Mouse (Mus musculus): ENCODE data around the gene Swap70. TPM values are rescaled to one million over a fixed set of nuclear protein-coding genes. Genes with fewer than 3 reads are reported as not detected.
"Not testable (repeated sequence)": the region's sequence is repeated elsewhere in the genome, so short reads cannot be mapped to it uniquely, and the experiment has no call there.

The Swap70 gene
- polyA plus RNA-seq, 1 experiment from 2014 or later: 9.9 TPM

GRCm38 (mm10) chr7:110229967-110230366, 8.5 kb downstream of the Swap70 start:
- no peak for ATAC-seq
- Histone ChIP-seq H3K27ac (ENCODE audit: low read length) (no peak overlapping the region), H3K36me3 (ENCODE audit: control insufficient read depth, insufficient read depth, low read length) (no peaks in the 10 kb centered on the region), H3K9me3 (replicated peaks; ENCODE audit: control insufficient read depth, low read length, poor library complexity, severe bottlenecking) (no peaks in the 10 kb centered on the region), H3K9ac (ENCODE audit: low read depth, low read length) (no peak overlapping the region), H3K4me3 (ENCODE audit: low read depth, low read length) (no peak overlapping the region), H3K27me3 (ENCODE audit: control insufficient read depth, insufficient read depth, low read depth, low read length) (no peaks in the 10 kb centered on the region), H3K4me2 (ENCODE audit: low read length) (no peak overlapping the region), H3K4me1 (ENCODE audit: control insufficient read depth, insufficient read depth, low read length) (no peaks in the 10 kb centered on the region)
- WGBS: 80% methylated on average over 6 of the region's 6 CpGs

- not testable (repeated sequence) for H3K4me3 ChIP-seq (ENCODE audit: low read depth, low read length); H3K36me3 ChIP-seq (ENCODE audit: control insufficient read depth, insufficient read depth, low read length); H3K4me2 ChIP-seq (ENCODE audit: low read length); H3K9ac ChIP-seq (ENCODE audit: low read depth, low read length); H3K27ac ChIP-seq (ENCODE audit: low read length); H3K27me3 ChIP-seq (ENCODE audit: control insufficient read depth, insufficient read depth, low read depth, low read length); H3K4me1 ChIP-seq (ENCODE audit: control insufficient read depth, insufficient read depth, low read length); ATAC-seq; H3K9me3 ChIP-seq (replicated peaks; ENCODE audit: control insufficient read depth, low read length, poor library complexity, severe bottlenecking)
- 98% methylated on average over 9 of the region's 10 CpGs for WGBS
These were observed 9.6 kb downstream of the Swap70 start for GRCm38 (mm10) chr7:110231127-110231526.

- no peak overlapping the region for H3K9ac ChIP-seq (ENCODE audit: low read depth, low read length)
- ATAC-seq: no peak
- 79% methylated on average over 4 of the region's 4 CpGs for WGBS
These were observed 14.6 kb downstream of the Swap70 start for GRCm38 (mm10) chr7:110236085-110236484.

GRCm38 (mm10) chr7:110237451-110237836, 15.9 kb downstream of the Swap70 start:
- no peak for ATAC-seq
- Histone ChIP-seq H3K4me3 (ENCODE audit: low read depth, low read length) (no peak overlapping the region), H3K36me3 (ENCODE audit: control insufficient read depth, insufficient read depth, low read length) (no peaks in the 10 kb centered on the region), H3K27ac (ENCODE audit: low read length) (no peak overlapping the region), H3K27me3 (ENCODE audit: control insufficient read depth, insufficient read depth, low read depth, low read length) (no peaks in the 10 kb centered on the region), H3K4me2 (ENCODE audit: low read length) (no peak overlapping the region), H3K4me1 (ENCODE audit: control insufficient read depth, insufficient read depth, low read length) (0 out of 2 replicates have a peak, but pooled peaks cover 2% of the 10 kb centered on the region), H3K9ac (ENCODE audit: low read depth, low read length) (no peak overlapping the region), H3K9me3 (replicated peaks; ENCODE audit: control insufficient read depth, low read length, poor library complexity, severe bottlenecking) (no peaks in the 10 kb centered on the region)
- 22% methylated on average over 3 of the region's 3 CpGs for WGBS

More at GRCm38 (mm10) chr7:110236085-110236484, 14.6 kb downstream of the Swap70 start:
- H3K27me3 ChIP-seq (ENCODE audit: control insufficient read depth, insufficient read depth, low read depth, low read length): no peaks in the 10 kb centered on the region
- H3K4me2 ChIP-seq (ENCODE audit: low read length): no peak overlapping the region
- H3K27ac ChIP-seq (ENCODE audit: low read length): no peak overlapping the region
- H3K36me3 ChIP-seq (ENCODE audit: control insufficient read depth, insufficient read depth, low read length): no peaks in the 10 kb centered on the region
- 0 out of 2 replicates have a peak, but pooled peaks cover 2% of the 10 kb centered on the region for H3K4me1 ChIP-seq (ENCODE audit: control insufficient read depth, insufficient read depth, low read length)
- no peak overlapping the region for H3K4me3 ChIP-seq (ENCODE audit: low read depth, low read length)
- no peaks in the 10 kb centered on the region for H3K9me3 ChIP-seq (replicated peaks; ENCODE audit: control insufficient read depth, low read length, poor library complexity, severe bottlenecking)

GRCm38 (mm10) chr7:110237837-110238451, 16.4 kb downstream of the Swap70 start:
- no peak overlapping the region for H3K4me3 ChIP-seq (ENCODE audit: low read depth, low read length)
- WGBS: 37% methylated on average over 2 of the region's 2 CpGs
- H3K4me1 ChIP-seq (ENCODE audit: control insufficient read depth, insufficient read depth, low read length): 0 out of 2 replicates have a peak, but pooled peaks cover 2% of the 10 kb centered on the region
- H3K27ac ChIP-seq (ENCODE audit: low read length): no peak overlapping the region
- ATAC-seq: peak; percentile 48; the same call in 1 of the 2 replicates
- no peaks in the 10 kb centered on the region for H3K9me3 ChIP-seq (replicated peaks; ENCODE audit: control insufficient read depth, low read length, poor library complexity, severe bottlenecking)
- no peaks in the 10 kb centered on the region for H3K36me3 ChIP-seq (ENCODE audit: control insufficient read depth, insufficient read depth, low read length)
- H3K27me3 ChIP-seq (ENCODE audit: control insufficient read depth, insufficient read depth, low read depth, low read length): no peaks in the 10 kb centered on the region
- no peak overlapping the region for H3K4me2 ChIP-seq (ENCODE audit: low read length)
- no peak overlapping the region for H3K9ac ChIP-seq (ENCODE audit: low read depth, low read length)

GRCm38 (mm10) chr7:110239590-110239989, 18.1 kb downstream of the Swap70 start:
- Histone ChIP-seq H3K36me3 (ENCODE audit: control insufficient read depth, insufficient read depth, low read length) (no peaks in the 10 kb centered on the region), H3K27me3 (ENCODE audit: control insufficient read depth, insufficient read depth, low read depth, low read length) (no peaks in the 10 kb centered on the region), H3K4me2 (ENCODE audit: low read length) (no peak overlapping the region), H3K9ac (ENCODE audit: low read depth, low read length) (no peak overlapping the region), H3K4me3 (ENCODE audit: low read depth, low read length) (no peak overlapping the region), H3K9me3 (replicated peaks; ENCODE audit: control insufficient read depth, low read length, poor library complexity, severe bottlenecking) (no peaks in the 10 kb centered on the region), H3K4me1 (ENCODE audit: control insufficient read depth, insufficient read depth, low read length) (0 out of 2 replicates have a peak, but pooled peaks cover 2% of the 10 kb centered on the region), H3K27ac (ENCODE audit: low read length) (no peak overlapping the region)
- ATAC-seq: no peak
- 87% methylated on average over 4 of the region's 4 CpGs for WGBS

GRCm38 (mm10) chr7:110241472-110242289, 20.2 kb downstream of the Swap70 start:
- Histone ChIP-seq H3K9me3 (replicated peaks; ENCODE audit: control insufficient read depth, low read length, poor library complexity, severe bottlenecking) (no peaks in the 10 kb centered on the region), H3K4me3 (ENCODE audit: low read depth, low read length) (no peak overlapping the region), H3K4me1 (ENCODE audit: control insufficient read depth, insufficient read depth, low read length) (0 out of 2 replicates have a peak, but pooled peaks cover 2% of the 10 kb centered on the region), H3K27me3 (ENCODE audit: control insufficient read depth, insufficient read depth, low read depth, low read length) (no peaks in the 10 kb centered on the region), H3K4me2 (ENCODE audit: low read length) (no peak overlapping the region), H3K27ac (ENCODE audit: low read length) (no peak overlapping the region), H3K9ac (ENCODE audit: low read depth, low read length) (no peak overlapping the region), H3K36me3 (ENCODE audit: control insufficient read depth, insufficient read depth, low read length) (no peaks in the 10 kb centered on the region)
- ATAC-seq: no peak
- 84% methylated on average over 9 of the region's 9 CpGs for WGBS

GRCm38 (mm10) chr7:110242290-110242581, 20.7 kb downstream of the Swap70 start:
- H3K4me3 ChIP-seq (ENCODE audit: low read depth, low read length): no peak overlapping the region
- H3K9me3 ChIP-seq (replicated peaks; ENCODE audit: control insufficient read depth, low read length, poor library complexity, severe bottlenecking): no peaks in the 10 kb centered on the region
- H3K27me3 ChIP-seq (ENCODE audit: control insufficient read depth, insufficient read depth, low read depth, low read length): no peaks in the 10 kb centered on the region
- no peak overlapping the region for H3K27ac ChIP-seq (ENCODE audit: low read length)
- 97% methylated on average over 5 of the region's 5 CpGs for WGBS
- H3K36me3 ChIP-seq (ENCODE audit: control insufficient read depth, insufficient read depth, low read length): no peaks in the 10 kb centered on the region
- ATAC-seq: no peak
- no peak overlapping the region for H3K9ac ChIP-seq (ENCODE audit: low read depth, low read length)
- 0 out of 2 replicates have a peak, but pooled peaks cover 2% of the 10 kb centered on the region for H3K4me1 ChIP-seq (ENCODE audit: control insufficient read depth, insufficient read depth, low read length)
- H3K4me2 ChIP-seq (ENCODE audit: low read length): no peak overlapping the region

GRCm38 (mm10) chr7:110245128-110245527, 23.6 kb downstream of the Swap70 start:
- no peaks in the 10 kb centered on the region for H3K9me3 ChIP-seq (replicated peaks; ENCODE audit: control insufficient read depth, low read length, poor library complexity, severe bottlenecking)
- no peak overlapping the region for H3K4me3 ChIP-seq (ENCODE audit: low read depth, low read length)
- WGBS: 92% methylated on average over 9 of the region's 9 CpGs
- no peak for ATAC-seq
- H3K4me1 ChIP-seq (ENCODE audit: control insufficient read depth, insufficient read depth, low read length): no peaks in the 10 kb centered on the region
- no peak overlapping the region for H3K9ac ChIP-seq (ENCODE audit: low read depth, low read length)
- H3K4me2 ChIP-seq (ENCODE audit: low read length): no peak overlapping the region
- H3K27ac ChIP-seq (ENCODE audit: low read length): no peak overlapping the region
- no peaks in the 10 kb centered on the region for H3K36me3 ChIP-seq (ENCODE audit: control insufficient read depth, insufficient read depth, low read length)
- no peaks in the 10 kb centered on the region for H3K27me3 ChIP-seq (ENCODE audit: control insufficient read depth, insufficient read depth, low read depth, low read length)

All from midbrain, embryonic 16.5 days (tissue).